Mouse (Mus musculus): ENCODE results near the gene Artn.

- TF ChIP-seq CTCF (IDR thresholded peaks at IDR 0.05) (0 out of 2 replicates have a peak, but pooled peaks have one; percentile 8), EP300 (IDR thresholded peaks at IDR 0.05; ENCODE audit: insufficient read depth, low read depth, low read length) (no peak)
These were observed 2.7 kb downstream of the Artn start for GRCm38 (mm10) chr4:117926545-117927482.

All from heart, adult 2 months (tissue).